Mouse (Mus musculus) embryonic fibroblast, embryonic 13.5 days (primary cell): ENCODE data around the gene Cdk9.

Source experiments
- CTCF ChIP-seq: IDR thresholded peaks from 2 replicates; pipeline ENCODE4 v1.5.1; 2011; ENCODE audit warnings: mild to moderate bottlenecking, control low read depth, low read length, moderate library complexity, borderline replicate concordance; ENCODE audit not compliant: insufficient read depth
- POLR2A ChIP-seq: IDR thresholded peaks from 2 replicates; pipeline ENCODE4 v1.6.1; 2011; ENCODE audit warnings: low read depth, mild to moderate bottlenecking, control low read depth, low read length, moderate library complexity

DNA sequence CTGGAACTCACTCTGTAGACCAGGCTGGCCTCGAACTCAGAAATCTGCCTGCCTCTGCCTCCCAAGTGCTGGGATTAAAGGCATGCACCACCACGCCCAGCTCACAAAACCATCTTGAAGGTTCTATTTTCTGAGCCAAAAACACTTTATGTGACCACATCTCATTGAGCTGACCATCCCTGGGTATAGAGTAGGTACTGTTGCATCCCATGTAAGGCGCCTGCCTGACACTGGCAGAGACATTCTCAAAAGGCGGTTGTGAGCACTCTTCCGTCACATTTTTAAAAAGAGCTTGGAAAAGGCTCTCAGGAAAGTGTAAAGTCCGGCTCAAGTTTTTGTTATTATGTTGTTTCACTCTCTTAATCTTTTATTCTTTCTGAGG lies 43.8 kb upstream of the Cdk9 start:
- TF ChIP-seq POLR2A (no peak), CTCF (no peak)
